In genomic region chr10:99261636-99262318, GRCm38 (mm10) we compare ENCODE assay signal across 8 mouse cellular contexts. TPM values are rescaled to one million over a fixed set of nuclear protein-coding genes. Genes with fewer than 3 reads are reported as not detected.
A peak's percentile ranks its signal among the peaks of the same experiment; 100 is the strongest.
DNase-seq lines count a peak whose midpoint lies in the region; ATAC-seq lines count a peak whose summit lies in the region.

No protein-coding gene starts in this region.

- H3K4me1 ChIP-seq in intestine, embryonic 16.5 days (ENCODE audit: control insufficient read depth, insufficient read depth, low read length), result peaks cover 13% of the 10 kb centered on the region
- peaks cover 49% of the 10 kb centered on the region for H3K4me1 ChIP-seq in limb, embryonic 10.5 days
- peaks cover 32% of the 10 kb centered on the region for H3K4me1 ChIP-seq in midbrain, embryonic 11.5 days (ENCODE audit: control insufficient read depth, insufficient read depth, low read length)

- peak; percentile 75 for ATAC-seq in intestine, embryonic 16.5 days
- peak; percentile 60 for ATAC-seq in midbrain, embryonic 11.5 days (ENCODE audit: low FRiP score)
- no peak for ATAC-seq in erythroid progenitor cell, adult 5-6 weeks (replicated peaks; ENCODE audit: low FRiP score, poor library complexity, severe bottlenecking)

- peak overlapping the region; percentile 93 for H3K9ac ChIP-seq in intestine, embryonic 16.5 days (ENCODE audit: low read depth, low read length)
- peak overlapping the region; percentile 89 for H3K9ac ChIP-seq in midbrain, embryonic 11.5 days (ENCODE audit: low read length)

- no peaks in the 10 kb centered on the region for H3K36me3 ChIP-seq in intestine, embryonic 16.5 days (ENCODE audit: control insufficient read depth, insufficient read depth, low read length)
- peaks cover 25% of the 10 kb centered on the region for H3K36me3 ChIP-seq in limb, embryonic 10.5 days
- no peaks in the 10 kb centered on the region for H3K36me3 ChIP-seq in midbrain, embryonic 11.5 days (ENCODE audit: control insufficient read depth, insufficient read depth, low read length)

- peak; percentile 87 to 88 for DNase-seq in adrenal gland, adult 18-20 months (ENCODE audit: low spot score in 2 of 2)
- peak; percentile 90 for DNase-seq in embryo, embryonic 10 days (ENCODE audit: low spot score)
- peak; percentile 84 to 88 for DNase-seq in gastrocnemius, postnatal 36 days
- DNase-seq in limb, embryonic 10.5 days (ENCODE audit: low spot score), result peak; percentile 92
- peak; percentile 98 for DNase-seq in midbrain, embryonic 11.5 days (ENCODE audit: low spot score, missing footprints)
- DNase-seq in skeletal muscle tissue, adult 2 months (ENCODE audit: low read depth, low spot score), result peak; percentile 80

- peak overlapping the region; percentile 82 for H3K4me3 ChIP-seq in intestine, embryonic 16.5 days (ENCODE audit: low read length)
- H3K4me3 ChIP-seq in limb, embryonic 10.5 days, result peak overlapping the region; percentile 94
- H3K4me3 ChIP-seq in midbrain, embryonic 11.5 days (ENCODE audit: low read depth, low read length), result peak overlapping the region; percentile 58

- peak overlapping the region; percentile 100 for H3K27ac ChIP-seq in intestine, embryonic 16.5 days (ENCODE audit: low read length)
- H3K27ac ChIP-seq in limb, embryonic 10.5 days, result peak overlapping the region; percentile 99
- H3K27ac ChIP-seq in midbrain, embryonic 11.5 days (ENCODE audit: low read depth, low read length), result peak overlapping the region; percentile 94

- no peaks in the 10 kb centered on the region for H3K27me3 ChIP-seq in intestine, embryonic 16.5 days (replicated peaks; ENCODE audit: control insufficient read depth, insufficient read depth, low read length)
- no peaks in the 10 kb centered on the region for H3K27me3 ChIP-seq in limb, embryonic 10.5 days (ENCODE audit: low read depth, poor library complexity, severe bottlenecking)
- peaks cover 8% of the 10 kb centered on the region for H3K27me3 ChIP-seq in midbrain, embryonic 11.5 days (ENCODE audit: control insufficient read depth, insufficient read depth, low read length)

- WGBS in intestine, embryonic 16.5 days, result under 1% methylated on average over 61 of the region's 62 CpGs
- WGBS in limb, embryonic 10.5 days, result under 1% methylated on average over 62 of the region's 62 CpGs
- 0% methylated on average over 62 of the region's 62 CpGs for WGBS in midbrain, embryonic 11.5 days

- H3K4me2 ChIP-seq in intestine, embryonic 16.5 days (ENCODE audit: low read depth, low read length), result peak overlapping the region; percentile 92
- peak overlapping the region; percentile 91 for H3K4me2 ChIP-seq in midbrain, embryonic 11.5 days

- H3K9me3 ChIP-seq in intestine, embryonic 16.5 days (ENCODE audit: control insufficient read depth, low read length), result no peaks in the 10 kb centered on the region
- H3K9me3 ChIP-seq in limb, embryonic 10.5 days (replicated peaks), result no peaks in the 10 kb centered on the region
- H3K9me3 ChIP-seq in midbrain, embryonic 11.5 days (ENCODE audit: control insufficient read depth, low read length), result no peaks in the 10 kb centered on the region

- intact Hi-C loops in gastrocnemius, postnatal 36 days (cut with DNase I), result no loop called here

RNA-seq across cellular contexts. Expression of gene Dusp6, which starts 1.3 kb away (rescaled TPM):
- total RNA-seq in adrenal gland, adult 18-20 months (2021), result 100 to 1,000 TPM; 102 to 235 TPM
- total RNA-seq in gastrocnemius, postnatal 36 days (2021), result 10 to 100 TPM; 16.4 to 17.4 TPM
- polyA plus RNA-seq in intestine, embryonic 16.5 days (2015; fragmentation: Nextera tagmentation; extraction: Ambion mirVana), result 37.2 and 37.5 TPM in 2 replicates
- polyA plus RNA-seq in limb, embryonic 10.5 days (2016; fragmentation: Nextera tagmentation; extraction: Ambion mirVana), result 206 and 223 TPM in 2 replicates
- 36.8 and 41.9 TPM in 2 replicates for polyA plus RNA-seq in midbrain, embryonic 11.5 days (2014; fragmentation: Nextera tagmentation; extraction: Ambion mirVana)
- 8.4 and 27.0 TPM in 2 replicates for total RNA-seq in erythroid progenitor cell, adult 5-6 weeks (2015; ENCODE audit: low replicate concordance)
- 5.5 and 6.5 TPM in 2 replicates for total RNA-seq in erythroid progenitor cell, adult 5-6 weeks (2017; ENCODE audit: low replicate concordance)
